Mouse (Mus musculus): ENCODE data around the gene Gm44511. TPM values are rescaled to one million over a fixed set of nuclear protein-coding genes. Genes with fewer than 3 reads are reported as not detected.
A peak's percentile ranks its signal among the peaks of the same experiment; 100 is the strongest.

Gene Gm44511
- polyA plus RNA-seq, 1 experiment: not detected

DNA sequence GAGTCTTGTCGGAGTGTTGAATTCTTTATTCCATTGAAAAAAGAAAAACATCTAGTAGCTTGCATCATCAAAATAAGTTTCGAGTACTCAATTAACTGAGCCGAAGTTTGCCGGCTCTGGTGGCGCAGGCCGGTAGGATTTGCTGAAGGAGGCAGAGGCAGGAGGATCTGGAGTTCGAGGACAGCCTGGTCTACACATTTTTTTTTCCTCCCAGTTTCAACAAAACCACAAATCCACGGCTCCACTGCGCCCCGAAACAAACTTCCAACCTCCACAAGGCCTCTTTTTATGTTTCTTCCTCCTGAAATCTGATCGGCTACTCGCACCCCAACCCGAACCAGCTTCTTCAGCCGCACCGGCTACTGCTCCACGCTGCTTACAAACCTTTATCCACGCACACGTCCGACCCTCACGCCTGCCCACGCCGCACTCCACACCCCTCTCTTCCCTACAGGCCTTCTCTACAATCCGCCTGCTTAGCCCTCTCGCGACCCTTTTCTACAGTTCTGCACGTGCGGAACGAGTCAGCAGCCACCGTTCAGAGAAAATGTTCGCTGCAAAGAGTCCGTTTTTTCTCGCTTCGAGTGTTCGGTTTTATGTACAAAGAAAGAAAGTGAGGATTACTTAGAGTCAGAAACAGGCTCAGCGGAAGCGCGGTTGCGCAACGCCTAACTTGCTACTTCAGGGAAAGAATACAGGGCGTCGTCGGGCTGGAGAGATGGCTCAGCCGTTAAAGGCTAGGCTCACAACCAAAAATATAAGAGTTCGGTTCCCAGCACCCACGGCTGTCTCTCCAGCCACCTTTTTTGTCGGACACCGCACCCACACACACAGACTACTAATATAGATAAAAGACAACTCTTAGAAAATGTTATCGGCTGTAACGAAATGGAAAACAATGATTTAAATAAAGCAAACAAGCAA lies 12.5 kb upstream of the Gm44511 start:
- Histone ChIP-seq H3K36me3 (ENCODE audit: control insufficient read depth, insufficient read depth, low read length) (no peaks in the 10 kb centered on the region), H3K4me1 (replicated peaks; ENCODE audit: control insufficient read depth, insufficient read depth, low read length) (peaks cover 17% of the 10 kb centered on the region), H3K27ac (ENCODE audit: control insufficient read depth, insufficient read depth, low read length) (peak overlapping the region; percentile 95), H3K27me3 (ENCODE audit: control insufficient read depth, insufficient read depth, low read length) (no peaks in the 10 kb centered on the region), H3K4me3 (ENCODE audit: control insufficient read depth, insufficient read depth, low read length) (peak overlapping the region; percentile 88)
- peak; percentile 78 for DNase-seq
- WGBS: under 1% methylated on average over 49 of the region's 49 CpGs
- 0 out of 2 replicates have a peak, but pooled peaks have one; percentile 9 for TF ChIP-seq POLR2A (IDR thresholded peaks at IDR 0.05; ENCODE audit: control insufficient read depth, extremely low read depth, insufficient read depth, low read length, poor library complexity)
- TF ChIP-seq CTCF (IDR thresholded peaks at IDR 0.05; ENCODE audit: borderline replicate concordance, control insufficient read depth, extremely low read depth, insufficient read depth, low read length, poor library complexity): 0 out of 2 replicates have a peak, but pooled peaks have one; percentile 22

DNA sequence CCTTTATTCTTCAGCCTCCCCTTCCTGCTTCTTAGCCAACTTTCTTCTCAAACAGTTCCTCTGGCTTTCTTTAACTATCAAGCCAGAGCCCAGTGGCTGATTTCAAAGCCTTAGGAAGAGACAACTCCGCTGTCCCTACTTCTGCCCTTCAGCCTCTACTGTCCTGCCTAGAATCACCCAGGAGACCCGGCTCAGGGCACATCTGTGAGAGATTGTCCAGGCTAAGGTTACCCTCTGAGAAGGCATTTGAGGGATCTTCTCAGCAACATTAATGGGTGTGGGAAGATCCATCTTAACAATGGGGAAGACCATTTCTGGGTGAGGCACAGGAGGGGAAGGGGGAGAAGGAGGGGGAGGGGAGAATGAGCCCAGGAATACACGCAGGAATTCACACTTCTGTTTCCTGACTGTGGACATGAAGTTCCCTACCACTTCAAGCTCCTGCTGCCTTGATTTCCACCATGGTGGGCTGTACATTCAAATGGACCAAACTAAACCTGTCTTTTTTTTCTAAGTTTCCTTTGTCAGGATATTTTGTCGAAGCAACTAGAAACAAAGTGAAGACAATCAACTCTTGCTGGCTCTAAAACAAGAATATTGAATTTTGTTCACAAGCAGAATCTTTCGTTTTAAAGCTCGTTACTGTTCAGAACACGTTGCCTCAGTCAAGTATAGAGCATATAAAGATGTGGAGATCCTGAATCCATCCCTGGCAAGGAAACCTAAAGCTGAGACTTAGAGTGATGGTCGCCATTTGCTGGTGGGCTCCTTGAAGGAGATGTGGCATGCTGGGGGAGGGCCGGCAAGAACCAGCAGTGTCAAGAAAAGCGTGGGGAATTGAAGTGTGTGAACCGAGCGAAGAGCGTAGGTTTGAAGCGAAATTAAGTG lies 11.6 kb upstream of the Gm44511 start:
- 10% methylated on average over 14 of the region's 14 CpGs for WGBS
- peak overlapping the region; percentile 89 for H3K27ac ChIP-seq (ENCODE audit: control insufficient read depth, insufficient read depth, low read length)
- H3K27me3 ChIP-seq (ENCODE audit: control insufficient read depth, insufficient read depth, low read length): no peaks in the 10 kb centered on the region
- peaks cover 21% of the 10 kb centered on the region for H3K4me1 ChIP-seq (replicated peaks; ENCODE audit: control insufficient read depth, insufficient read depth, low read length)
- no peaks in the 10 kb centered on the region for H3K36me3 ChIP-seq (ENCODE audit: control insufficient read depth, insufficient read depth, low read length)
- TF ChIP-seq CTCF (IDR thresholded peaks at IDR 0.05; ENCODE audit: borderline replicate concordance, control insufficient read depth, extremely low read depth, insufficient read depth, low read length, poor library complexity): no peak
- no peak for TF ChIP-seq POLR2A (IDR thresholded peaks at IDR 0.05; ENCODE audit: control insufficient read depth, extremely low read depth, insufficient read depth, low read length, poor library complexity)
- peak overlapping the region; percentile 88 for H3K4me3 ChIP-seq (ENCODE audit: control insufficient read depth, insufficient read depth, low read length)
- DNase-seq: no peak

DNA sequence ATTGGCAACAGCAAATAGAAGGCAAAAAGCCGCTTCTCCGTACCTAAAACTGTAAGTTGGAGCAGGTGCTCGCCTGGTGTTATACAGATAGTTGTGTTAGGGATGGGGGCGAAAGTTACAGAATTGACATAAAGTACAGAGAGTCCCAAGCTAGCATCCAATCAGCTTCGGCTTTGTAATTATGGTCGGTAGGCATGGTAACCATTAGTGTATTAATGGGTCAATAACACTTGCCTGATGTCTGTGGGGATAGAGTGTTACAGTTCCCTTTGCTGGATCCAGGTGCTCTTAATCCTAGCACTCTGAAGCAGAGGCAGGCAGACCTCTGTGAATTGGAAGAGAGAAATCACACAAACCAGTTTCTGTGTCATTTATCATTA lies 10.8 kb upstream of the Gm44511 start:
- no peak for DNase-seq
- 66% methylated on average over 6 of the region's 6 CpGs for WGBS

DNA sequence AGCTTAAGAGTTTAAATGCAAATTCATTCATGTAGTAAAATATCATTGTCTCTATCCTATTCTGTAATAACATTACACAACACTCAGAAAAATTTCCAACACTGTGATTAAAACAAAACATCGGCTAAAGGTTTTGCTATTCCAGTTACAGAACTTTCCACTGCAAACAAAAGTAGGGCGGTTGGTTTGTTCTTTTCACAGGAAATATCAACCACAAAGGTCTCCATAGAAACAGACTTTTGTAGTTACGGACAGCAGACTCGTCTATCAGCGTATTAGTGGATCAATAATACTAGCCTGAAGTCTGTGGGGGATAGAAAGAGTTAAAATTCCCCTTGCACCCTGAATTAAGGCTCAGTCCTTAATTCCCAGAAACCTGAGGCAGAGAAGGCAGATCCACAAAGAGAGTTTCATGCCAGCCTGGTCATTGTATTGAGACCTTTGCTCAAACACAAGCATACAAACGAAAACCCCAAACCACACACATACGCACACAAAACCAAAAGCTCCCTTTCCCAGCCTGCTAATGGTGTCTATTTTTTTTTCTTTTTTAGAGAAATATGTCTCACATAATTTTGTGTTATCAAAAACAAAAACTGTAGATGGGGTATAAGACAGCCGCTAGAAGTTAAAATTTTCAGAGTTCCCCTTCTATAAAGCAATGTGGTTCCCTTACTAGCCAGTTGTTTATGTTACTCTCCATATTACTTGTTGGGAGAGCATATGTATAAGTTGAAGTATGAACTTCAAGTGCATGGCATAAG lies 10.3 kb upstream of the Gm44511 start:
- no peak for DNase-seq
- TF ChIP-seq POLR2A (IDR thresholded peaks at IDR 0.05; ENCODE audit: control insufficient read depth, extremely low read depth, insufficient read depth, low read length, poor library complexity) (no peak), CTCF (IDR thresholded peaks at IDR 0.05; ENCODE audit: borderline replicate concordance, control insufficient read depth, extremely low read depth, insufficient read depth, low read length, poor library complexity) (no peak)
- no peaks in the 10 kb centered on the region for H3K36me3 ChIP-seq (ENCODE audit: control insufficient read depth, insufficient read depth, low read length)
- 9% methylated on average over 8 of the region's 8 CpGs for WGBS
- H3K27ac ChIP-seq (ENCODE audit: control insufficient read depth, insufficient read depth, low read length): no peak overlapping the region
- H3K4me1 ChIP-seq (replicated peaks; ENCODE audit: control insufficient read depth, insufficient read depth, low read length): peaks cover 18% of the 10 kb centered on the region
- no peaks in the 10 kb centered on the region for H3K27me3 ChIP-seq (ENCODE audit: control insufficient read depth, insufficient read depth, low read length)
- H3K4me3 ChIP-seq (ENCODE audit: control insufficient read depth, insufficient read depth, low read length): no peak overlapping the region

More for the DNA sequence above, 10.8 kb upstream of the Gm44511 start:
- Histone ChIP-seq H3K4me3 (ENCODE audit: control insufficient read depth, insufficient read depth, low read length) (no peak overlapping the region), H3K27me3 (ENCODE audit: control insufficient read depth, insufficient read depth, low read length) (no peaks in the 10 kb centered on the region), H3K4me1 (replicated peaks; ENCODE audit: control insufficient read depth, insufficient read depth, low read length) (peaks cover 18% of the 10 kb centered on the region), H3K36me3 (ENCODE audit: control insufficient read depth, insufficient read depth, low read length) (no peaks in the 10 kb centered on the region), H3K27ac (ENCODE audit: control insufficient read depth, insufficient read depth, low read length) (no peak overlapping the region)
- TF ChIP-seq POLR2A (IDR thresholded peaks at IDR 0.05; ENCODE audit: control insufficient read depth, extremely low read depth, insufficient read depth, low read length, poor library complexity) (no peak), CTCF (IDR thresholded peaks at IDR 0.05; ENCODE audit: borderline replicate concordance, control insufficient read depth, extremely low read depth, insufficient read depth, low read length, poor library complexity) (no peak)

DNA sequence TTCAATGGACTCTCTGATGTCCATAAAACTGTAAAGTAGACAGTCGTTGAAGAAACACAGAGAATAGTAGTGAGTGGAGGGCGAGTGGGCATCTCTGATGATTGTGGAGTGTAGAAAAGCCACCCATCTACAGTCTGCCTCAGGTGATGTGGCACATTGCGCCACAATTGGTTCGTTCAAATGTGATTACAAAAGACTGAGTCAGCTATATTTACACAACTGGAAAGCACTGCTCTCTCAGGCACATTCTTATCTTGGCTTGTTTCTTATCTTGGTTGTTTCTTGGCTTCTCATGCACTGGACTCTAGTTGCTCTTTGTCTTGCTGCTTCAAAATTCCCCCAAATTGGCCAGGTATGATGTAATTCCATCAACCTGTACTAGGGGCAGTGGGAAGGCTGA lies 9.5 kb upstream of the Gm44511 start:
- DNase-seq: no peak
- WGBS: 60% methylated on average over 4 of the region's 4 CpGs
- TF ChIP-seq POLR2A (IDR thresholded peaks at IDR 0.05; ENCODE audit: control insufficient read depth, extremely low read depth, insufficient read depth, low read length, poor library complexity) (no peak), CTCF (IDR thresholded peaks at IDR 0.05; ENCODE audit: borderline replicate concordance, control insufficient read depth, extremely low read depth, insufficient read depth, low read length, poor library complexity) (no peak)
- Histone ChIP-seq H3K36me3 (ENCODE audit: control insufficient read depth, insufficient read depth, low read length) (no peaks in the 10 kb centered on the region), H3K27me3 (ENCODE audit: control insufficient read depth, insufficient read depth, low read length) (no peaks in the 10 kb centered on the region), H3K27ac (ENCODE audit: control insufficient read depth, insufficient read depth, low read length) (no peak overlapping the region), H3K4me1 (replicated peaks; ENCODE audit: control insufficient read depth, insufficient read depth, low read length) (peaks cover 18% of the 10 kb centered on the region), H3K4me3 (ENCODE audit: control insufficient read depth, insufficient read depth, low read length) (no peak overlapping the region)
